12 mouse cellular contexts compared by ENCODE assay signal in genomic region chr6:86087813-86088212, GRCm38 (mm10). TPM values are rescaled to one million over a fixed set of nuclear protein-coding genes. Genes with fewer than 3 reads are reported as not detected.
DNase-seq lines count a peak whose midpoint lies in the region; ATAC-seq and TF ChIP-seq lines count a peak whose summit lies in the region.
"Had no signal": no experiment of that assay in that cellular context is flagged by ENCODE, and none has a peak within 500 bp of the region (broad histone marks: within the 10 kb centered on the region; RNA-seq: fewer than 3 reads in every experiment).

No protein-coding gene starts in this region.

- no peak overlapping the region for H3ac ChIP-seq in myocyte (ENCODE audit: control insufficient read depth, insufficient read length)

- H3K79me2 ChIP-seq in myocyte (ENCODE audit: control insufficient read depth, insufficient read depth): no peaks in the 10 kb centered on the region

- DNase-seq in frontal cortex, postnatal 25 days (ENCODE audit: low spot score in 2 of 2): no peak
- no peak for DNase-seq in midbrain, embryonic 11.5 days (ENCODE audit: low spot score, missing footprints)
- peak; percentile 25 for DNase-seq in forebrain, postnatal 0 days
- no peak for DNase-seq in thymus, adult 2 months
- DNase-seq: cerebellum, adult 18-20 months; gastrocnemius, postnatal 14 days; liver, embryonic 13.5 days had no signal

- H3K9ac ChIP-seq in midbrain, embryonic 16.5 days (ENCODE audit: low read depth, low read length): no peak overlapping the region
- H3K9ac ChIP-seq in midbrain, embryonic 11.5 days (ENCODE audit: low read length): no peak overlapping the region
- no peak overlapping the region for H3K9ac ChIP-seq in forebrain, postnatal 0 days
- H3K9ac ChIP-seq: embryonic facial prominence, embryonic 13.5 days; liver, embryonic 13.5 days had no signal

- H3K4me1 ChIP-seq in midbrain, embryonic 16.5 days (ENCODE audit: control insufficient read depth, insufficient read depth, low read length): peaks cover 8% of the 10 kb centered on the region
- H3K4me1 ChIP-seq in midbrain, embryonic 11.5 days (ENCODE audit: control insufficient read depth, insufficient read depth, low read length): no peaks in the 10 kb centered on the region
- peaks cover 11% of the 10 kb centered on the region; the same call in 1 of the 2 replicates for H3K4me1 ChIP-seq in forebrain, postnatal 0 days (ENCODE audit: insufficient read depth)
- H3K4me1 ChIP-seq in thymus, adult 2 months (replicated peaks; ENCODE audit: control insufficient read depth, insufficient read depth, low read length): no peaks in the 10 kb centered on the region

- no peak for TF ChIP-seq CTCF in forebrain, postnatal 0 days (IDR thresholded peaks at IDR 0.05; ENCODE audit: low read depth)
- no peak for TF ChIP-seq CTCF in thymus, adult 2 months (IDR thresholded peaks at IDR 0.05; ENCODE audit: borderline replicate concordance, control insufficient read depth, extremely low read depth, insufficient read depth, low read length, poor library complexity)

- no peaks in the 10 kb centered on the region for H3K9me3 ChIP-seq in midbrain, embryonic 16.5 days (replicated peaks; ENCODE audit: control insufficient read depth, low read length, poor library complexity, severe bottlenecking)
- H3K9me3 ChIP-seq in midbrain, embryonic 11.5 days (ENCODE audit: control insufficient read depth, low read length): no peaks in the 10 kb centered on the region
- H3K9me3 ChIP-seq in forebrain, postnatal 0 days (ENCODE audit: low read length): no peaks in the 10 kb centered on the region
- H3K9me3 ChIP-seq: embryonic facial prominence, embryonic 13.5 days; heart, embryonic 10.5 days; liver, embryonic 13.5 days had no signal

- no peak overlapping the region for H3K4me2 ChIP-seq in midbrain, embryonic 16.5 days (ENCODE audit: low read length)
- H3K4me2 ChIP-seq in midbrain, embryonic 11.5 days: no peak overlapping the region
- no peak overlapping the region for H3K4me2 ChIP-seq in forebrain, postnatal 0 days (ENCODE audit: low read depth)
- H3K4me2 ChIP-seq in myocyte (ENCODE audit: low read depth): peak overlapping the region; percentile 60
- H3K4me2 ChIP-seq: embryonic facial prominence, embryonic 13.5 days; liver, embryonic 13.5 days had no signal

- peaks cover 11% of the 10 kb centered on the region; the same call in 1 of the 2 replicates for H3K36me3 ChIP-seq in midbrain, embryonic 16.5 days (ENCODE audit: control insufficient read depth, insufficient read depth, low read length)
- no peaks in the 10 kb centered on the region for H3K36me3 ChIP-seq in midbrain, embryonic 11.5 days (ENCODE audit: control insufficient read depth, insufficient read depth, low read length)
- H3K36me3 ChIP-seq in forebrain, postnatal 0 days (ENCODE audit: insufficient read depth): peaks cover 46% of the 10 kb centered on the region
- no peaks in the 10 kb centered on the region for H3K36me3 ChIP-seq in myocyte (ENCODE audit: control insufficient read depth, insufficient read depth)
- no peaks in the 10 kb centered on the region for H3K36me3 ChIP-seq in thymus, adult 2 months (ENCODE audit: control insufficient read depth, insufficient read depth, low read length)
- H3K36me3 ChIP-seq: embryonic facial prominence, embryonic 13.5 days; heart, embryonic 10.5 days had no signal

- H3K4me3 ChIP-seq in midbrain, embryonic 16.5 days (ENCODE audit: low read depth, low read length): no peak overlapping the region
- no peak overlapping the region for H3K4me3 ChIP-seq in midbrain, embryonic 11.5 days (ENCODE audit: low read depth, low read length)
- H3K4me3 ChIP-seq in forebrain, postnatal 0 days (ENCODE audit: low read depth, low read length): no peak overlapping the region
- H3K4me3 ChIP-seq in myocyte: no peak overlapping the region
- H3K4me3 ChIP-seq in thymus, adult 2 months (ENCODE audit: control insufficient read depth, insufficient read depth, low read length): no peak overlapping the region
- H3K4me3 ChIP-seq: embryonic facial prominence, embryonic 13.5 days; heart, embryonic 10.5 days; liver, embryonic 13.5 days had no signal

- TF ChIP-seq POLR2A in myocyte (IDR thresholded peaks at IDR 0.05; ENCODE audit: insufficient read length, low read depth): no peak
- TF ChIP-seq POLR2A in thymus, adult 2 months (IDR thresholded peaks at IDR 0.05; ENCODE audit: control insufficient read depth, extremely low read depth, insufficient read depth, low read length, poor library complexity): no peak

- 30% methylated on average over 3 of the region's 3 CpGs for WGBS in midbrain, embryonic 16.5 days
- 45% methylated on average over 3 of the region's 3 CpGs for WGBS in midbrain, embryonic 11.5 days
- WGBS in forebrain, postnatal 0 days: 33% methylated on average over 3 of the region's 3 CpGs
- WGBS in thymus, adult 2 months: 48% methylated on average over 3 of the region's 3 CpGs

- H3K27ac ChIP-seq in midbrain, embryonic 16.5 days (ENCODE audit: low read length): peak overlapping the region; percentile 39
- H3K27ac ChIP-seq in midbrain, embryonic 11.5 days (ENCODE audit: low read depth, low read length): no peak overlapping the region
- peak overlapping the region; percentile 73; the same call in 1 of the 2 replicates for H3K27ac ChIP-seq in forebrain, postnatal 0 days (ENCODE audit: low read depth, low read length)
- no peak overlapping the region for H3K27ac ChIP-seq in thymus, adult 2 months (ENCODE audit: control insufficient read depth, insufficient read depth, low read length)
- H3K27ac ChIP-seq: embryonic facial prominence, embryonic 13.5 days; heart, embryonic 10.5 days; liver, embryonic 13.5 days had no signal

- H3K27me3 ChIP-seq in midbrain, embryonic 16.5 days (ENCODE audit: control insufficient read depth, insufficient read depth, low read depth, low read length): no peaks in the 10 kb centered on the region
- H3K27me3 ChIP-seq in midbrain, embryonic 11.5 days (ENCODE audit: control insufficient read depth, insufficient read depth, low read length): no peaks in the 10 kb centered on the region
- H3K27me3 ChIP-seq in forebrain, postnatal 0 days (ENCODE audit: insufficient read depth, low read length): no peaks in the 10 kb centered on the region
- no peaks in the 10 kb centered on the region for H3K27me3 ChIP-seq in myocyte (ENCODE audit: control insufficient read depth, insufficient read depth, insufficient read length)
- H3K27me3 ChIP-seq in thymus, adult 2 months (ENCODE audit: control insufficient read depth, insufficient read depth, low read length): no peaks in the 10 kb centered on the region
- H3K27me3 ChIP-seq: embryonic facial prominence, embryonic 13.5 days; liver, embryonic 13.5 days had no signal

- peak; percentile 33; the same call in 1 of the 2 replicates for ATAC-seq in frontal cortex, adult (ENCODE audit: low TSS enrichment)
- no peak for ATAC-seq in midbrain, embryonic 16.5 days
- no peak for ATAC-seq in midbrain, embryonic 11.5 days (ENCODE audit: low FRiP score)
- no peak; the same call in 1 of the 2 replicates for ATAC-seq in forebrain, postnatal 0 days

TF ChIP-seq in myocyte, 11 proteins besides CTCF, POLR2A, EP300 and RAD21:
- TF ChIP-seq SRF (IDR thresholded peaks at IDR 0.05; ENCODE audit: control insufficient read depth, insufficient read length, low read depth) (no peak), MAX (IDR thresholded peaks at IDR 0.05; ENCODE audit: low read depth) (no peak), POLR2AphosphoS2 (IDR thresholded peaks at IDR 0.05; ENCODE audit: insufficient read length, low read depth) (no peak), MYOG (IDR thresholded peaks at IDR 0.05; ENCODE audit: control insufficient read depth in 1 of 3, insufficient read depth in 1 of 3, insufficient read length in 2 of 3, low read depth in 2 of 3) (no peak), USF1 (IDR thresholded peaks at IDR 0.05; ENCODE audit: low read depth) (no peak), MYOD1 (IDR thresholded peaks at IDR 0.05; ENCODE audit: control insufficient read depth in 1 of 3, insufficient read length in 2 of 3, low read depth in 2 of 3) (no peak), CEBPB (IDR thresholded peaks at IDR 0.05; ENCODE audit: insufficient read depth, poor library complexity, severe bottlenecking) (no peak), REST (IDR thresholded peaks at IDR 0.05; ENCODE audit: insufficient read depth, insufficient read length) (no peak), TCF12 (IDR thresholded peaks at IDR 0.05; ENCODE audit: insufficient read depth, poor library complexity, severe bottlenecking) (no peak), TCF3 (IDR thresholded peaks at IDR 0.05; ENCODE audit: insufficient read length, low read depth) (no peak), E2F4 (IDR thresholded peaks at IDR 0.05; ENCODE audit: insufficient read depth) (no peak)

RNA-seq across cellular contexts. Expression of gene Add2, which starts 59.3 kb away (rescaled TPM):
- polyA plus RNA-seq in midbrain, embryonic 16.5 days (2015; fragmentation: Nextera tagmentation; extraction: Ambion mirVana): 166 and 197 TPM in 2 replicates
- 57.8 and 64.5 TPM in 2 replicates for polyA plus RNA-seq in midbrain, embryonic 11.5 days (2014; fragmentation: Nextera tagmentation; extraction: Ambion mirVana)
- 267 and 333 TPM in 2 replicates for total RNA-seq in forebrain, postnatal 0 days (2014; rRNA removed)
- polyA plus RNA-seq in forebrain, postnatal 0 days (2015; fragmentation: Nextera tagmentation; extraction: Ambion mirVana): 175 and 186 TPM in 2 replicates
- 3.6 TPM for polyA plus RNA-seq in myocyte (2012; fragmentation: generic; extraction: Trizol)
- polyA plus RNA-seq in thymus, adult 2 months (2012; rRNA removed): 0.08 and 0.31 TPM in 2 replicates

Comparison
In these comparisons a context has a peak if more than half of its experiments do, and no peak if none do; other contexts are left out.
1. H3K27ac ChIP-seq: peak in midbrain, embryonic 16.5 days (single experiment) and forebrain, postnatal 0 days (single experiment); none in midbrain, embryonic 11.5 days (single experiment) and thymus, adult 2 months (single experiment).
2. RNA of gene Add2, which starts 59.3 kb away (polyA plus RNA-seq): 175 to 186 TPM in forebrain, postnatal 0 days, 166 to 197 TPM in midbrain, embryonic 16.5 days and 57.8 to 64.5 TPM in midbrain, embryonic 11.5 days; 3.6 TPM in myocyte (single experiment) and 0.08 to 0.31 TPM in thymus, adult 2 months; every median in the first group is over 10 times any median in the second.